Mouse (Mus musculus) liver, embryonic 15.5 days (tissue): ENCODE data around the gene Abcg2. TPM values are rescaled to one million over a fixed set of nuclear protein-coding genes. Genes with fewer than 3 reads are reported as not detected.

Experiments used
- ATAC-seq: fragments of 200-750 bp; cut with Nextera tagmentation; 2 replicates; pipeline ENCODE4 v1.8.0; 2017; ENCODE audit warnings: moderate number of reproducible peaks, mild to moderate bottlenecking, moderate library complexity; ENCODE audit not compliant: insufficient read depth
- H3K27ac ChIP-seq: fragments of 300-500 bp; sonication (generic); replicated peaks from 2 replicates; pipeline ENCODE4 v1.5.1; 2015; ENCODE audit warnings: mild to moderate bottlenecking, inconsistent platforms
- H3K27me3 ChIP-seq: fragments of 300-500 bp; sonication (generic); 2 replicates; pipeline ENCODE4 v1.6.1; 2015; ENCODE audit warnings: mild to moderate bottlenecking, inconsistent platforms
- H3K36me3 ChIP-seq: fragments of 300-500 bp; sonication (generic); replicated peaks from 2 replicates; pipeline ENCODE4 v1.6.1; 2015; ENCODE audit warnings: moderate library complexity, mild to moderate bottlenecking, inconsistent platforms
- H3K4me1 ChIP-seq: fragments of 300-500 bp; sonication (generic); replicated peaks from 2 replicates; pipeline ENCODE4 v1.6.1; 2015; ENCODE audit warnings: inconsistent platforms
- H3K4me2 ChIP-seq: fragments of 300-500 bp; sonication (generic); 2 replicates; pipeline ENCODE4 v1.6.1; 2015; ENCODE audit warnings: moderate library complexity, mild to moderate bottlenecking, inconsistent platforms
- H3K4me3 ChIP-seq: fragments of 300-500 bp; sonication (generic); replicated peaks from 2 replicates; pipeline ENCODE4 v1.5.1; 2015; ENCODE audit warnings: mild to moderate bottlenecking, inconsistent platforms
- H3K9ac ChIP-seq: fragments of 300-500 bp; sonication (generic); 2 replicates; pipeline ENCODE4 v1.6.1; 2015; ENCODE audit warnings: moderate library complexity, mild to moderate bottlenecking, inconsistent platforms
- H3K9me3 ChIP-seq: fragments of 300-500 bp; sonication (generic); replicated peaks from 2 replicates; pipeline ENCODE4 v1.6.1; 2016; ENCODE audit warnings: inconsistent platforms
- WGBS: fragments of 180-500 bp; shearing (Covaris S2); methylation state at CpG from one replicate; pipeline ENCODE4 v1.1.7; 2015; ENCODE audit warnings: mixed read lengths; ENCODE audit not compliant: insufficient replicate concordance; 5-methylcytosine and 5-hydroxymethylcytosine counted together
- polyA plus RNA-seq: library from polyadenylated mRNA; unstranded; fragments of >200 nt; fragmentation: Nextera tagmentation; extraction: Ambion mirVana; gene quantifications from 2 replicates; pipeline ENCODE4 v1.2.1, GENCODE M21; 2015

The Abcg2 gene
- polyA plus RNA-seq, 1 experiment from 2014 or later, result 184 TPM

GRCm38 (mm10) chr6:58639391-58639790, 55.1 kb downstream of the Abcg2 start:
- Histone ChIP-seq H3K4me1 (peaks cover 46% of the 10 kb centered on the region), H3K36me3 (peaks cover 6% of the 10 kb centered on the region; the same call in 1 of the 2 replicates), H3K9me3 (no peaks in the 10 kb centered on the region), H3K27ac (peak overlapping the region; percentile 45; the same call in 1 of the 2 replicates), H3K4me3 (peak overlapping the region; percentile 86), H3K9ac (peak overlapping the region; percentile 87; the same call in 1 of the 2 replicates), H3K27me3 (no peaks in the 10 kb centered on the region), H3K4me2 (peak overlapping the region; percentile 79)
- no peak for ATAC-seq
- WGBS, result 87% methylated on average over 2 of the region's 2 CpGs

GRCm38 (mm10) chr6:58640333-58641018, 56.2 kb downstream of the Abcg2 start:
- peak overlapping the region; percentile 97 for H3K27ac ChIP-seq
- WGBS, result under 1% methylated on average over 50 of the region's 50 CpGs
- H3K9me3 ChIP-seq, result no peaks in the 10 kb centered on the region
- H3K9ac ChIP-seq, result peak overlapping the region; percentile 87
- H3K4me1 ChIP-seq, result peaks cover 56% of the 10 kb centered on the region
- peak overlapping the region; percentile 86 for H3K4me3 ChIP-seq
- peak; percentile 75 for ATAC-seq
- peaks cover 15% of the 10 kb centered on the region for H3K36me3 ChIP-seq
- no peaks in the 10 kb centered on the region for H3K27me3 ChIP-seq
- H3K4me2 ChIP-seq, result peak overlapping the region; percentile 79

- ATAC-seq, result no peak
- WGBS, result 16% methylated on average over 11 of the region's 11 CpGs
- Histone ChIP-seq H3K9ac (peak overlapping the region; percentile 87), H3K27me3 (no peaks in the 10 kb centered on the region), H3K36me3 (peaks cover 21% of the 10 kb centered on the region), H3K27ac (peak overlapping the region; percentile 97), H3K4me2 (peak overlapping the region; percentile 79), H3K9me3 (no peaks in the 10 kb centered on the region), H3K4me3 (peak overlapping the region; percentile 86), H3K4me1 (peaks cover 62% of the 10 kb centered on the region)
These were observed 56.9 kb downstream of the Abcg2 start for GRCm38 (mm10) chr6:58641056-58641799.

GRCm38 (mm10) chr6:58642191-58642590, 57.9 kb downstream of the Abcg2 start:
- Histone ChIP-seq H3K4me2 (peak overlapping the region; percentile 79), H3K36me3 (peaks cover 21% of the 10 kb centered on the region), H3K4me3 (peak overlapping the region; percentile 86), H3K27ac (peak overlapping the region; percentile 97), H3K9me3 (no peaks in the 10 kb centered on the region), H3K9ac (peak overlapping the region; percentile 87), H3K27me3 (no peaks in the 10 kb centered on the region), H3K4me1 (peaks cover 71% of the 10 kb centered on the region)
- 16% methylated on average over 2 of the region's 2 CpGs for WGBS
- ATAC-seq, result peak; percentile 90

GRCm38 (mm10) chr6:58644586-58644985, 60.3 kb downstream of the Abcg2 start:
- H3K4me1 ChIP-seq, result peaks cover 70% of the 10 kb centered on the region

GRCm38 (mm10) chr6:58648100-58648749, 63.9 kb downstream of the Abcg2 start:
- Histone ChIP-seq H3K4me1 (peaks cover 87% of the 10 kb centered on the region), H3K4me2 (peak overlapping the region; percentile 61), H3K27me3 (no peaks in the 10 kb centered on the region), H3K4me3 (peak overlapping the region; percentile 37), H3K9ac (0 out of 2 replicates have a peak overlapping the region, but pooled peaks have one; percentile 19), H3K27ac (peak overlapping the region; percentile 88), H3K36me3 (peaks cover 54% of the 10 kb centered on the region), H3K9me3 (no peaks in the 10 kb centered on the region)
- WGBS, result 16% methylated on average over 3 of the region's 3 CpGs
- ATAC-seq, result peak; percentile 90

More at GRCm38 (mm10) chr6:58644586-58644985, 60.3 kb downstream of the Abcg2 start:
- Histone ChIP-seq H3K9ac (peak overlapping the region; percentile 40), H3K9me3 (no peaks in the 10 kb centered on the region), H3K4me2 (peak overlapping the region; percentile 79), H3K27ac (peak overlapping the region; percentile 76), H3K36me3 (peaks cover 21% of the 10 kb centered on the region), H3K4me3 (peak overlapping the region; percentile 86), H3K27me3 (no peaks in the 10 kb centered on the region)
- WGBS, result 41% methylated on average over 2 of the region's 2 CpGs
- ATAC-seq, result no peak

- peaks cover 56% of the 10 kb centered on the region for H3K36me3 ChIP-seq
- H3K27me3 ChIP-seq, result no peaks in the 10 kb centered on the region
- H3K4me2 ChIP-seq, result peak overlapping the region; percentile 35
- no peak overlapping the region for H3K9ac ChIP-seq
- peaks cover 75% of the 10 kb centered on the region for H3K4me1 ChIP-seq
- peak overlapping the region; percentile 59 for H3K27ac ChIP-seq
- WGBS, result 83% methylated on average over 3 of the region's 3 CpGs
- H3K4me3 ChIP-seq, result no peak overlapping the region
- ATAC-seq, result no peak
- no peaks in the 10 kb centered on the region for H3K9me3 ChIP-seq
These were observed 65.8 kb downstream of the Abcg2 start for GRCm38 (mm10) chr6:58650136-58650535.

GRCm38 (mm10) chr6:58651038-58651437, 66.7 kb downstream of the Abcg2 start:
- Histone ChIP-seq H3K4me3 (no peak overlapping the region), H3K27me3 (no peaks in the 10 kb centered on the region), H3K27ac (0 out of 2 replicates have a peak overlapping the region, but pooled peaks have one; percentile 24), H3K9me3 (no peaks in the 10 kb centered on the region), H3K9ac (no peak overlapping the region), H3K4me1 (peaks cover 66% of the 10 kb centered on the region), H3K36me3 (peaks cover 53% of the 10 kb centered on the region), H3K4me2 (0 out of 2 replicates have a peak overlapping the region, but pooled peaks have one; percentile 11)
- WGBS, result 30% methylated on average over 1 of the region's 1 CpGs
- no peak for ATAC-seq

- Histone ChIP-seq H3K9me3 (no peaks in the 10 kb centered on the region), H3K9ac (no peak overlapping the region), H3K4me3 (no peak overlapping the region), H3K36me3 (peaks cover 72% of the 10 kb centered on the region), H3K4me1 (peaks cover 6% of the 10 kb centered on the region; the same call in 1 of the 2 replicates), H3K27me3 (no peaks in the 10 kb centered on the region), H3K4me2 (no peak overlapping the region), H3K27ac (no peak overlapping the region)
- WGBS, result 73% methylated on average over 3 of the region's 3 CpGs
- no peak for ATAC-seq
These were observed 76.7 kb downstream of the Abcg2 start for GRCm38 (mm10) chr6:58660951-58661575.

GRCm38 (mm10) chr6:58677802-58678201, 93.5 kb downstream of the Abcg2 start:
- Histone ChIP-seq H3K4me1 (no peaks in the 10 kb centered on the region), H3K27ac (no peak overlapping the region), H3K9me3 (no peaks in the 10 kb centered on the region), H3K4me2 (no peak overlapping the region), H3K9ac (no peak overlapping the region), H3K27me3 (no peaks in the 10 kb centered on the region), H3K36me3 (peaks cover 89% of the 10 kb centered on the region), H3K4me3 (no peak overlapping the region)
- ATAC-seq, result no peak
- 83% methylated on average over 1 of the region's 1 CpGs for WGBS
